Mouse (Mus musculus): ENCODE results near the gene Tom1l2. TPM values are rescaled to one million over a fixed set of nuclear protein-coding genes. Genes with fewer than 3 reads are reported as not detected.
A peak's percentile ranks its signal among the peaks of the same experiment; 100 is the strongest.

Tom1l2 gene
- total RNA-seq, 2 experiments from 2014 or later: 83.2 to 85.0 TPM

- DNase-seq: no peak
Observed at GRCm38 (mm10) chr11:60228525-60228924, 124.2 kb downstream of the Tom1l2 start.

- DNase-seq: no peak
Observed at GRCm38 (mm10) chr11:60225874-60226273, 126.8 kb downstream of the Tom1l2 start.

- DNase-seq: peak; percentile 60
Observed at GRCm38 (mm10) chr11:60224676-60225075, 128.0 kb downstream of the Tom1l2 start.

GRCm38 (mm10) chr11:60222469-60223236, 130.1 kb downstream of the Tom1l2 start, which contains the start of gene Srebf1:
Gene Srebf1, minus strand, starts transcription at chr11:60222581.
- peak; percentile 90 for DNase-seq

- no peak for DNase-seq
Observed at GRCm38 (mm10) chr11:60222085-60222468, 130.6 kb downstream of the Tom1l2 start.

GRCm38 (mm10) chr11:60221425-60221824, 131.3 kb downstream of the Tom1l2 start:
- no peak for DNase-seq

- peak; percentile 94 for DNase-seq
Observed at GRCm38 (mm10) chr11:60220291-60220804, 132.4 kb downstream of the Tom1l2 start.

GRCm38 (mm10) chr11:60219609-60220008, 133.1 kb downstream of the Tom1l2 start:
- no peak for DNase-seq

- no peak for DNase-seq
Observed at GRCm38 (mm10) chr11:60217467-60217866, 135.2 kb downstream of the Tom1l2 start.

GRCm38 (mm10) chr11:60216671-60217070, 136.0 kb downstream of the Tom1l2 start:
- no peak for DNase-seq

- no peak for DNase-seq
Observed at GRCm38 (mm10) chr11:60213266-60213665, 139.4 kb downstream of the Tom1l2 start.

GRCm38 (mm10) chr11:60211761-60212160, 140.9 kb downstream of the Tom1l2 start:
- no peak for DNase-seq

GRCm38 (mm10) chr11:60211152-60211551, 141.6 kb downstream of the Tom1l2 start:
- no peak for DNase-seq

GRCm38 (mm10) chr11:60210305-60210724, 142.4 kb downstream of the Tom1l2 start:
- peak; percentile 96 for DNase-seq

- no peak for DNase-seq
Observed at GRCm38 (mm10) chr11:60209933-60210249, 142.8 kb downstream of the Tom1l2 start.

GRCm38 (mm10) chr11:60209217-60209932, 143.3 kb downstream of the Tom1l2 start:
- peak; percentile 92 for DNase-seq

- no peak for DNase-seq
Observed at GRCm38 (mm10) chr11:60208712-60209111, 144.0 kb downstream of the Tom1l2 start.

GRCm38 (mm10) chr11:60208201-60208600, 144.5 kb downstream of the Tom1l2 start:
- DNase-seq: no peak

GRCm38 (mm10) chr11:60206207-60206606, 146.5 kb downstream of the Tom1l2 start:
- DNase-seq: no peak

GRCm38 (mm10) chr11:60205026-60205425, 147.7 kb downstream of the Tom1l2 start:
- DNase-seq: no peak

- DNase-seq: no peak
Observed at GRCm38 (mm10) chr11:60202710-60203638, 149.7 kb downstream of the Tom1l2 start.

GRCm38 (mm10) chr11:60200384-60200783, 152.3 kb downstream of the Tom1l2 start:
- DNase-seq: no peak

All from heart, postnatal 4 days (tissue).